Mouse (Mus musculus) spleen, postnatal 4 days (tissue): ENCODE measurements at regions not wholly inside any gene's neighbourhood (a gene's known extent, or its start where the extent isn't known, plus 50 kb on each side); places are given as distances from the start of the nearest gene placed in this dataset.

Source experiments
- DNase-seq, 2 experiments: peaks; one replicate each; pipeline ENCODE4 v3.0.0; 2022; ENCODE audit warnings: low spot score in 2 of 2

DNA sequence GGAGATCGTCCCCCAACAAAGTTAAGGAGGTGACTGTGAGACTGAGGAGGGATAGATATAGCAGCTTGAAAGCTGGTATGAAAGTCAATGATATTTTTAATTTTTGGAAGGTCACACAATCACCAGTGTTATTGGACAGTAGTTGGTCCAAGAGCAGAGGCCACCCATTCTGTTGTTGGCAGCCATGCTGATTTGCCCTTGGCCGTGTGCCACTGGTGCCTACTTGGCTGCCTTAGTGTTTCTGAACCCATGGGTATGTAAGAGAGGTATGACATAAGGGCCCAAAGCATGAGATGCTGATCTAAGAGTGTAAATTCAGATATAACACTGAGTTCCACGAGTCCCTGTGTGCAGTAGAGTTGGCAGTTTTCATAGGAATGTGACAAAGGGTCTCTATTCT is 153.7 kb downstream of the Pax1 start:
- no peak for DNase-seq

- DNase-seq, result no peak
These were observed 153.0 kb downstream of the Pax1 start for GRCm38 (mm10) chr2:147514748-147515147.

GRCm38 (mm10) chr2:147503962-147504361 is 142.2 kb downstream of the Pax1 start:
- no peak for DNase-seq

GRCm38 (mm10) chr2:147498731-147499130 is 137.0 kb downstream of the Pax1 start:
- DNase-seq, result no peak

DNA sequence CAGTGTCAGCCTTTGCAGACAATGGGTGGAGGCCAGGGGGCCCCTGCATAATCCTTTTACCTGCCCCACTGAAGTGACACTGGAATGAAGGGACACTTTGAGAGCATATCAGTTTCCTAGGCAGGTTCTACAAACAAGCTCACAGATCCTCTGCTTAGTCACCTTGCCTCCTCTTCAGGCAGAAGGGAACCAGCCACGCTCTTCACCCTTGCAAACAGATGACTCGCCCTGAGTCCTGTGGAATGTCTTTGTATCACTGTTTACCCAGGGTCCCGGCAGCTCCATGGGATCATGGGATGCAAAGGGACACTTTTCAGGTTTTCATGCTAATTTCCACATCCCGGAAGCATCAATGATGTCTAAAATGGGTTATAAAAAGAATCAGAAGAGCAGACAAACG is 94.2 kb downstream of the Pax1 start:
- DNase-seq, result no peak

- no peak for DNase-seq
These were observed 92.9 kb downstream of the Pax1 start for GRCm38 (mm10) chr2:147454362-147455257.
